Mouse (Mus musculus) urinary bladder, postnatal 14 days (tissue): Measurements from ENCODE around the gene Spats2l.

ENCODE experiments used
- DNase-seq: peaks from one replicate; pipeline ENCODE4 v3.0.0; 2021; ENCODE audit warnings: low spot score

Spats2l gene

GRCm38 (mm10) chr1:57889803-57890202 is 115.8 kb downstream of the Spats2l start:
- no peak for DNase-seq

- DNase-seq: peak; percentile 24
These were observed 116.4 kb downstream of the Spats2l start for GRCm38 (mm10) chr1:57890259-57890902.

DNA sequence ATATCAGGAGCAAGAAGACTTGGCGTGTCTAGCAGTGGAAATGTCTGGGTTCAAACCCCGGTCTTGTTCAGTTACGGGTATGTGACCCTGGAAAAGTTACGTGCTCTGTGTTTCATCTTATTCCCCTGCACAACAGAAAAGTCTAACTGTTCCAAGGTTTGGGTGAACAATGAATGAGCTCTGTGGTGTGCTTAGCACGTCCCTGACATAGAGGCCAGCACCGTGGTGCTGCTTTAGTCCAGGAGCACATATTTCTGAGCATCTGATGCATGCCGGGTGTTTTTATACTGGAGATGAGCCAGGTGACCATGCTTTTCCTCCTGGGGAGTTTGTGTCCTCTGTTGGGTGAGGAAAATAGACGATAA is 116.9 kb downstream of the Spats2l start:
- no peak for DNase-seq

DNA sequence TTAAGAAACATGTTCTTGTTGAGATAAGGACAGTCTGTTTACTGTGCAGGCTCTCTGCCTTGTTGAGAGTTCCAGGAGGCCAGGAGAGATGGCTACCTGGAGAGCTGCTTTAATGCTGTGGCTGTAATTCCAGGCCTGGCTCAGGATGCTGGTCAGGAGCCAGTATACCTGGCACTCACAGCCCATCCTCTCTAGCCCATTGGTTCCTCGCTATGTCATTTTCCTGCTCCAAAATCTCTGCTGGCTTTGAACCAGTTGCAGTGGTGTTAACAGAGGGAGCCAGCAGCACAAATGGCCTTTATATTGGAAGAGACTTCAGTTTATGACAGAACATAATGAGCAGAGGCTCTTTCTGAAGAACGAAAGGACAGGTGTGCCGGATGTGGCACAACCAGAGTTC is 127.5 kb downstream of the Spats2l start:
- no peak for DNase-seq

GRCm38 (mm10) chr1:57903793-57904192 is 129.8 kb downstream of the Spats2l start:
- no peak for DNase-seq

GRCm38 (mm10) chr1:57905912-57906311 is 131.9 kb downstream of the Spats2l start:
- DNase-seq: no peak

DNA sequence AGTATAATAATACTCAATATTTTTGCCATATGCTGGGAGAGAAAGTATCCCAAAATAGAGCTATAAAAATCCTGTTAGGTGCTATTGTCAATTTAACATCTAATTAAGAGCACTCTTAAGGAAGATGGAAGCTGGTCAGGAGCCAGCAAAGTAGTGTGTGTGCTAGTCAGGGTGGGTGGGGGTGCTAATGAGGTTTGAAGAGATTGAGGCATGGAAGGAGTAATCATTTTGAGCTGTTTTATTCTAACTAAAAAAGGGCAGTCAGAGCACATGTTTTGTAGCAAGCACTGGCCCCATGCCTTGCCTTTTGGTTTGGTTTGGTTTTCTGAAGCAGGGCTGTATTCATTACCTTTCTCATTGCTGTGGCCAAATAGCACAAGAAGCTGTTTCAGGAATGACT is 132.3 kb downstream of the Spats2l start:
- DNase-seq: no peak

DNA sequence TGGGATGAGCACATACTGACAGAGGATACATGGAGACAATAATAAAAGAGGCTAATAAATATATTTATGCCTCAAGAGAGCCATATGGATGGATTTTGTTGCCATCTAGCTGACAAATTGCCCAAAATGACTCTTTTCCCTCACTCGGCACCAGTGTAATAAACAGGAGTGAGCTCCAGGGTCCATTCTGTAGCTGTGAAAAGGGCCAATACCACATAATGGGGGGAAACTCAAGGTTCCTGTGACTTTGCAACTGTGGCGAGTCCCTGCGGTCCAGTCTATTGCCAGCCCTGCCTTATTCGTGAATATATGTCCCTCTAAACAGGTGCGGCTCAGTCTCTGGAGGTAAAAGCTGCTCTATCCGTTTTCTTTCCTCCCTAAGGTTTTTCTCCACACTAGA is 137.6 kb downstream of the Spats2l start:
- DNase-seq: no peak

DNA sequence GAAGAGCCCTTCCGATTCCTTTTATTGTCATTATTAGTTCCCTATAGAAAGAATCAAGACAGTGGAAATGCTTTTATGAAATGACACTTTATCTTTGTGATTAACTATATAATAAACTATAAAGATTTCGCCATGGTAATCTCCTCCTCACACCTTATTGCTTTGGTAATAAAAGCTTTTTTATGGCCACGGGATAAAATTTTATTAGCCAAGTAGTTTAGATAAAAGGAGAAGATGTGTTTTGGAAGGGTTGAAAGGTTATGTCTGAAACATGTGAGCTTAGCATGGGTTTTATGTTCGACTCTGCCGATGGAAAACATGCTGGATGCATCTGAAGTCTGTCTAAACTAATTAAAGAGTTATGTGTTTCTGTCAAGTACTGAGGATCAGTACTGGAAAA is 143.4 kb downstream of the Spats2l start:
- DNase-seq: no peak

GRCm38 (mm10) chr1:57918567-57918966 is 144.6 kb downstream of the Spats2l start:
- DNase-seq: no peak

- DNase-seq: no peak
These were observed 160.3 kb downstream of the Spats2l start for GRCm38 (mm10) chr1:57934287-57934686.

DNA sequence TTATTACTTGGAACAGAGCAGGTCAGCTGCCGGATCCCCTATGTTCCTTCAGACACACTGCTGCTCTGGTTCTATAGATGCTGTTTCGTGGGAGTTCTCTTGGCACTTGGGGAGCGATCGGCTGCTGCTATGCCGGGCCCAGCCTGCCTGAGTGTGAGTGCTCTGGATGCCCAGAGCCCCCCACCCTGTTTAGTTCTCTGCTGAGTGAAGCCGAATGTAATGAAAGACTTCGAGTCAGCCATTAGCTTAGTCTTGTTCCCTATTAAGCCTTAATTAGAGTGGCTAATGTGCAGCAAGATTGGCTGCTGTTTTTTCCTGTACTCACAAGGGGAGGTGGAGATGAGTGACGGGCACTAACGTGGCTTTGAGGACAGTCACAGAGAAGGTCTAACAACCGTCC is 166.7 kb downstream of the Spats2l start:
- no peak for DNase-seq

DNA sequence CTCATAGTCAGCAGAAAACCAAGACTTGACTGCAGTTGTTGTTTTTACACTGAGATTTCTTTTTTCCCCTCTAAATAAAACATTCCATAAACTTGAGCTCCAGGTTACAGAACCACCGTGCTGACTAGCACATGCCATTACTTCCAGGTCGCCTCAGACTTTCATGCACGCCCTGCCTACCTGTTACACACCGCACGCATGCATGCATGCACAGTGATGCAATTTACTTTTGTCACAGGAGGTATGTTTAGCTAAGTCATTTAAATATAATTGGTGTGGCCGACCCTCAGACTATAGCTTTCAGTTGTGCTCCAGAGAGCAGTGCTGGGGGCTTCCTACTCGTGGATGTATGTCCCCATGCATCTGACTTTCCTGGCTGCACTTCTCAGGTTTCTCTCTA is 167.1 kb downstream of the Spats2l start:
- DNase-seq: no peak

DNA sequence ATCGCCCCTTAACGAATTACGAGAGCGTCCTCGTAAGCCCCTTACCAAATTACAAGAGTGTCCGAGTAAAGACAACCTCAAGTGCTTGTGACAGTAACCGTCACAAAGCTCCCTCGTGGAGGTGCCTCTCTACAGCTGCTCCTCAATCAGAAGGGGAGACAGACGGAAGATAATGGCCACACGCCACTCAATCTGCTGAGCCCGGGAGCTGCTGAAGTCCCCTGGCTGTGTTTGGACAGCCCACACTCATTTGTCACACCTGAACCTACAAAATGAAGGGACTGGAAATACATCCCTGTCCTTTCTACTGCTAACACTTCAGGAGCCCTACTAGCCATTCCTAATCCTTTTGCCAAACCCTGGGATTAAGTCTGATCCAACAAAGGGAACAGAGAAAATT is 167.8 kb downstream of the Spats2l start:
- DNase-seq: no peak

DNA sequence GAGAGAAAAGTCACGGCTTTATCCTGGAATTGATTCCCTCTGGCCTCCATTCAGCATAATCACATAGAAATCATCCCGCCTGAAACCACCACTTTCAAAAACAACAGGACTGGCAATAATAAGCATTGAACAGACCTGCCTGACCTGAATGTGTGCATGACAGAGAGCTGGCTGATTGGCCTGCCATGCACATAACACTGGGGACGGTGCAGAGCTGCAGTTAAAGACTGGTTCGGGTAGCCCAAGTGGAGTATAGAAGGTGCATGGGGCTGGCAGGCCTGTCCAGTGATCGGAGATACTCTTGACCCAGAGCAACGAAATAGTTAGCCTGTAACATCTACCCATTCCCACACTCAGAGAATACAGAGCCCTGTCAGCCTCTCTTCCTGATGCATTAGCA is 168.3 kb downstream of the Spats2l start:
- no peak for DNase-seq

DNA sequence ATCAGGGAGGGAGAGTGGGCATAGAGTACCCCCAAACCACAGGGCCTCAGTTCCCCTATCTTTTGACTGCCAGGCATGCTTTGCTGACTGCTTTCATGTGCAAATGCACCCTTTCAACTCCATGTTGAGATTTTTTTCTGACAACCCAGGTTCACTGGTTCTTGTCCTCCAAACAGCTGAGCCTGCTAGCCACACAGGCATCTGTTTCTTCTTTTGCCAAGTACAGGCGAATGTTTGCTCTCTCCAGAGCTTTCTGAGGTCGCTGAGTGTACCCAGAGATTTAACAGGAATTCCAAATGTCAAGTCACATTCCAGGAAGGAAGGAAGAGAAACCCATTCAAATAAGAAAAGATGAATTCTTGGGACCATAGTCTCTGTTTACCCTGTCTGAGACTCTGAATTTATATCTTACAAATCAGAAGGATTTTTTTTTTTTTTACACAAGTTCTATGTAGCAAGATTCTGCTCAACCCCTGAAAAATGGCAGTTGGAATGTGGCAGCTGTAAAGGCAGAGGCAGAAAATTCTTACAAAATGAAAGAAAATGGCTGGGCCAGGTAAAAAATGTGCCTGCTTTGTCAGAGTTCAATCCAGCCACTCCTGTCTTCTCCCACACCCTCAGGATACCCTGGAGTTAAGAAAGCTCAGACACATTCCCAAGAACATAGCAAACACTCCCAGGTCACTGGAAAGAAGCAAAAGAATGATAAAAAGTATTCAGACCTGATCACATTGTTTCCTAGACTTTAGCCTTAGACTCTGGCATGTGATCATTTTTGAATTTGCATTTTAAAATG is 173.8 kb downstream of the Spats2l start:
- no peak for DNase-seq

DNA sequence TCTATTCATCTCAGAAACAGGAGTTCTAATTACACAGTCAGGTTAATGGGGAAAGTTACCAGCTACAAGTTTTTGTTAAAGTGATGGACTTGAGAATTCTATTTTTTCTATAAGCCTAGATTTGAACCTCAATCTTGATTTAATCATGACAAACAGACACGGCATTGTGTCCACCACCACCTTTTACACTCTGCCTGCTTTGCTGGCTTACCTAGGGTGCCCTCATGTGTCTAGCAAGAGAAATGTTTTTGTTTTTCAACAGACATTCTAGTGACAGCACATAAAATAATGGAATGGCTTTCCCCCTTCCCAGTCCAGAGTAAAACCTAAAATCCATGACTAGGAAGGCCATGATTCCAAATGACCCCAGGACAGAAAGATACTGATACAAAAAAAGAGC is 175.2 kb downstream of the Spats2l start:
- DNase-seq: no peak

- no peak for DNase-seq
These were observed 175.8 kb downstream of the Spats2l start for GRCm38 (mm10) chr1:57949716-57950115.

DNA sequence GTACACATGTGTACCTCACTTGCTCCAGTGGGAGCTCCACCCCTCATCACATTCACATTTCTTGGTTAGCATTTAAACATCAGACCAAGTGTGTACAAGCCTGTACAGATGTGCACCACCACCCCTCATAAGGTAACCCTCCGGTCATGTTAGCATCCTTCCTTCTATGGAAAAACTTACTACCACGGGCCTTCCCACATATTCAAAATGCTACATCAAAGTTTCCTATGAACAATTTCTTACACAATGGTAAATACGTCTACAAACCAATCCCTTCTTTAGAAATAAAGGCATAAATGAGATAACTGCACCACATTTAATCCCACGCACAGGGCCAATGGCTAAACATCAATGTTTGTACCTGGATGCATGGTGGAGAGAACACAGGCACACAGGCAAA is 178.5 kb downstream of the Spats2l start:
- no peak for DNase-seq

GRCm38 (mm10) chr1:57953586-57954375 is 179.8 kb downstream of the Spats2l start:
- no peak for DNase-seq

DNA sequence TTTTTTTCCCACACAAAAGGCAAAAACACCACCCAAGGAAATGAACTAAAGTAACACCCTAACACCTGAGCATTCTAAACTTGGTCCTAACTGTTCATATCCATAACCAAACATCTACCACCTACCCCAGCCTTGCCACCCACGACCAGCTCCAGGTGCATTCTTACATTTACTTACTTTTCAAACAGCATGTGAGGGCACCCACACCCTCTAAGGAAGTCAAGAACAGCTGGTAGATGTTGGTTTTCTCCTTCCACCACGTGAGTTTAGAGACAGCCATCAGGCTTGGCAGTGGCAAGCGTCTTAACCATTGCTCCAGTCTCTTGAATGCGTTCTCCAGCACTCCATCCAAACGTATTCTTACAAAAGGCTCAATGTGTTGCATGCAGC is 180.4 kb downstream of the Spats2l start:
- DNase-seq: no peak

DNA sequence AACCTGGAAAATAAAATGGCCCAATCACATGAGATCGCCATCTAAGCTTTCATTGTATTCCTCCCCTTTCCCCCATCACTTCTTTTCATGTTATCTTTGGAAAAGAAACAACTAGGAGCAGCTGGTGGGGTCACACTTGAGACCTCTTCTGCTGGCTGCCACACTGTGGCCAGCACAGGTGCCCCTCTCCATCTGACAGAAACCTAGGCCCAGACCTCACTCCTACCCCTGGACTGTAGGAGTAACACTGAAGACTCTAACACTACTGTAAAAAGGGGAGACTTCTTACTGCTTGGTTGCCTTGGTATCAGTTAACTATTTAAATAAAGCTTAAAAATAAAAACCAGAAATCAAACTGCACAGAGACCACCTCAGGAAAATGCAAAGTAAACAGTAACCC is 181.8 kb downstream of the Spats2l start:
- DNase-seq: no peak
